Mouse (Mus musculus): ENCODE measurements at regions not wholly inside any gene's neighbourhood (a gene's known extent, or its start where the extent isn't known, plus 50 kb on each side); places are given as distances from the start of the nearest gene placed in this dataset.

DNA sequence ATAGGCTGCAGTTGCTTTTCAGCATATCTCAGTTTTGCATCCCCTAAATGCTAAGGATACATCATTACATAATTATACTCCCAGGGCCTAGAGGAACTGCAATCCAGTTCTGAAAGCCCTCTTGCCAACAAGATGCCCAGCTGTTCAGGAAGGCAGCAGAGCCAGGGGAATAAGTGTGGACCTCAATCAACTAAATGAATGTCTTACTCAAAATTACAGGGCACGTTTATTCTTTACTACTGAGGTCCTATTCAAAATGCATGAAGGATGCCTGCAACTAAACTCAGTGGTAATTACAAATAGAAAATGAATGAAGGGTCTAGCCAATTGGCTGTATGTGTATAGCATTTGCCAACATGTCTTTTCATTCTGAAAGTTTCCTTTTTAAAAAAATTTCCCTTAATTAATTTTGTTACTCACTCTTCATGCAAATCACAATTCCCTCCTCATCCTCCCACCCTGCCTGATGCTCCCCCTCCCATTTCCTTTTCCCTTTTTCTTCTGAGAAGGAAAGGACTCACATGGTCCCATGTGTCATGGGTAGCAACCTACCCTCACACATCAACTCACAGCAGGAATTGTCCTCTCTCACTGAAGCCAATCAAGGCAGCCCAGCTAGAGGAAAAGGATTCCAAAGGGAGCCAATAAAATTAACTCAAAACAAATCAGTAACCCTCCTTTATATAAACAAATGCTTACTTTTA, 86.9 kb upstream of the Ins1 start:
- TF ChIP-seq POLR2A (IDR thresholded peaks at IDR 0.05; ENCODE audit: borderline replicate concordance, extremely low read depth, insufficient read depth, insufficient read length, poor library complexity, severe bottlenecking) (no peak), CTCF (IDR thresholded peaks at IDR 0.05; ENCODE audit: borderline replicate concordance, extremely low read depth, insufficient read depth, insufficient read length) (no peak)
- DNase-seq (ENCODE audit: low read depth) = peak; percentile 81

DNA sequence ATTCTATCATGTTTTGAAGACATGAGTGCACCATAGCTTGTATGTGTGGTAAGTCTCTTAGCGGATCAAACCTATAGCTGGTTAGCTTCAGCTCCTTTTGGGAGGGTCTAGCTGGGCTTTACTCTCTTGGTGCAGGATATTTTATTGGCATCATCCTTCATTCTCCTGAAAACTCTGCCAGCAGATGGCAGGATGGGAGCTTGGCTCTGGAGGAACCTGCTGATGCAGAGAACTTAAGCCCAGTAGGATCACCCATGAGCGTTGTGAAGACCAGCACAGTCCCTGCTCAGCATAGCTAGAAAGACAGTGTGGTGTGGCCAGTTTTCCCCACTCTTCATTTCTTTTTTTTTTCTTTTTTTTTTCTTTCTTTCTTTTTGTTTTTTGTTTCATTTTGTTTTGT, 70.3 kb upstream of the Ins1 start:
- no peak for DNase-seq (ENCODE audit: low read depth)
- no peak for TF ChIP-seq CTCF (IDR thresholded peaks at IDR 0.05; ENCODE audit: borderline replicate concordance, extremely low read depth, insufficient read depth, insufficient read length)
- TF ChIP-seq POLR2A (IDR thresholded peaks at IDR 0.05; ENCODE audit: borderline replicate concordance, extremely low read depth, insufficient read depth, insufficient read length, poor library complexity, severe bottlenecking) = no peak

DNA sequence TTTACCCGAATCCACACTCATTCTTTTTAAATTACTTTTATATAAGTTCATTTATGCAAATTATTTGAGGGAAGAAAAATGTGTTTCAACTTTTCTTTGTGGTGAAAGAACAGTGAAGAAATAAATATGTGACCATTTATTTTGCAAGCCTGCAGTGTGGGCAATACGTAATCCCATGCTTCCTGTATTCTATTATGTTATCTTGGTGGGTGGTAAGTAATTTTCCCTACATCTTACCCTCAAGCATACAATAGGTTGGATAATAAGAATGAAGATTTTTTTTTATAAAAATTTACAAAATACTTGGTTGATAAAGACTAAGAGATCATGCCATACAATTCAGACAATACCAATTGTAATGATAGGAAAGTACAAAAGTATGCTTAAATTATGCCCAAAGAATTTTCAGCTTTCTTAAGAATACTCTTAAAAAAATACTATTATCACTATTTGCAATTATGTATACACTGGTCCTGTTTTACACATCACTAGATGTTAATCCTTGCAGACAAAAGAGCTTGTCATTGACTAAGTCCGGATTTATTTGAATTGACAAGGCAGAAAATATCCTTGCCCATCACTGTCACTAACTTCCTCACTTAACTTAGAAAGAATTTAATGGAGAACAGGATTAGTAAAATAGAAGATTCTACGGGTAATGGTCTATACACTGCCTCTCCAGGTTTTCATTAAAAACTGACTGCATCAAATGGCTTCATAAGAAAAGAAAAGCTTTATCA, 64.4 kb upstream of the Ins1 start:
- peak; percentile 28 for DNase-seq (ENCODE audit: low read depth)
- no peak for TF ChIP-seq POLR2A (IDR thresholded peaks at IDR 0.05; ENCODE audit: borderline replicate concordance, extremely low read depth, insufficient read depth, insufficient read length, poor library complexity, severe bottlenecking)
- no peak for TF ChIP-seq CTCF (IDR thresholded peaks at IDR 0.05; ENCODE audit: borderline replicate concordance, extremely low read depth, insufficient read depth, insufficient read length)

DNA sequence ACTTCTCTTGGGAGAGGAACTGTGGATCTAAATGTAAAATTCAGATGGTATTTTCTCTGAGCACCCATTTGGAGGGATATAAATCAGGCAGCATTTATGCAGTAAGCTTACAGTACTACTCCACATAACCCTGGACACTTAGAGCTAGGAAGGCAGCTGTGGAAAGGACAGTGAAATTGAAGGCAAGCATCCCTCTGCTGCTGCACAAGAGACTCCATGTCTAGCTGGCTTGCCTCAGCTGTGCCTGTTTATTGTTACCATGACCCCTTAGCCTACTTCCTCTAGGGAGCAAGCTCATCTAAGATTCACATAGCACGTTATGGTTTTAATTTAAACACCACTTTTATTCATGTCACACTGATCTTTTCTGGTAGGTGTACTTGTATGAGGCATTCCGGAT, 56.4 kb upstream of the Ins1 start:
- DNase-seq (ENCODE audit: low read depth) = peak; percentile 35

More for the DNA sequence above, 56.4 kb upstream of the Ins1 start:
- no peak for TF ChIP-seq CTCF (IDR thresholded peaks at IDR 0.05; ENCODE audit: borderline replicate concordance, extremely low read depth, insufficient read depth, insufficient read length)
- no peak for TF ChIP-seq POLR2A (IDR thresholded peaks at IDR 0.05; ENCODE audit: borderline replicate concordance, extremely low read depth, insufficient read depth, insufficient read length, poor library complexity, severe bottlenecking)

All from brain, embryonic 14.5 days (tissue).